Mouse (Mus musculus): Measurements from ENCODE around the gene Piezo1.
"Not testable (repeated sequence)": the region's sequence is repeated elsewhere in the genome, so short reads cannot be mapped to it uniquely, and the experiment has no call there.

The Piezo1 gene

DNA sequence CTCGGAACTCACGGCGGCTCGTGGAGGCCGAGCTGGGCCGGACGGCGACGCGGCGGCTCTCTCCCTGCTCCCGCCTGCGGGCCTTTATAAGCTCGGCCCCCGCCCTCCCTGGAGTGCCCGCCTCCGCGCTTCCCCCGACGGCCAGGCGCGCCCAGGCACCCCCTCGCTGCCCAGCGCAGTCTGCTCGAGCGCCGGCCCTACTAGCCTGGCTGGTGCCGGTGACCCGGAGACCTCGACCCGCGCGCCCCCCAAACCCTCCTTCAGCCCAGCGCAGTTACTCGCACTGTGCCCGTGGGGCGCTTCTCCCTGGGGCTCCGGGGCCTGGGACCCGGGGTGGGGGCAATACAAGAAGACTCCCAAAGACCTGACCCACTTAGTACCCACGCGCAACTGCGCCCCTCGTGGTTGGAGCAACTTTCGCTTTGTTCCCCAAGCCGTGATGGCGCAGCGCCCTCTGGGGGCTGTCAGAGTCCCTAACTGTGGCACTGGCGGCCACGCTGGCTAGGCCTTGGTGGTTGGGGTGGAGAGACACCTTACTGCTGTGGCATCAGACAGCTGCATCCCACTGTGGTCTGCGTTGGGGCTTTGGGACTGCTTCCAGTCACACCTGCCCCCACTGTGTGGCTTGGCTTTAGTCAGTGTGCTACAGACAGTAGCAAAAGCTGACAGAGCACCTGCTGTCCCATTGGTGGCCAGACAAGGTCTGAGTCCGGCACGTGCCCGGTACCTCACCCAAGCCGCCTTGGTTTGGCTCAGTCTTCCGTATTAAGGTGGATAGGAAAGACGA, at the start of gene Piezo1:
TSS of gene Piezo1 (minus strand) at position 65 of the 787 bp plus-strand sequence.
- DNase-seq, result peak; percentile 90

DNA sequence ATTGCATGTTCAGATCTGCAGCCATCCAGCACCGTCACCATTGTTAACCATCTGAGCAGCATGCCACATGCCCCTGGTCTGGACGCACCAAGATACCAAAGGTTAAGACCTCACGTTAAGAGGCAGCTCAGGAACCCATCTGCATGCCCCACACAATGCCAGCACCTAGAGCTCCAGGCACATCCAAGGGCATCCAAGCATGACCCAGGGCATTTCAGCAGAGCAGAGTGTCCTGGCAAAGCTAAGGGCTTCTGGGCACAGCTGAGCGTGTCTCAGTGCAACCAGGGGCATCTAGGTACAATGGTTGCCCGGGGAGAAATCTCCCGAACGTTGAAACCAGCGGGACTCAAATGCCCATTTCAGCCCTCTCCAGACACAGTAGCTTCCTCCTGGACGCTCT, 49.5 kb upstream of the Piezo1 start:
- DNase-seq, result peak; percentile 82

DNA sequence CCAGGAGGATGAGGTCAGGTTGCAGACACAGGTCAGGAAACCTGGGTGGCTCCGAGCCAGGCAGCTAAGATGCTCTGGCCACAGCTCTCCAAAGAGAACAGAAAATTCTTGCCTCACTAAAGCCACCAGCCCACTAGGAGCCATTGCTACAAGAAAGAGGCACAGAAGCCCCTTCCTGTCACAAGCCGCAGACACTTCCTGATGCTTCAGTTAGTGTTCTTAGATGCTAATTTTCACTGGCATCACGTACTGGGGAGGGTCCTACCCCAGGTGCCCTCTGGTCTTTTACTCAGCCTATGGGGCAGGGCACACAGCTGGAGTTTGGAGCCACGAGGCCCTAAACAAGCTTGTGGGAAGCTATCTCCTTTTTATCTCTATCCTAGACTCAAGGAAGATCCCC, 44.9 kb upstream of the Piezo1 start:
- no peak for DNase-seq

DNA sequence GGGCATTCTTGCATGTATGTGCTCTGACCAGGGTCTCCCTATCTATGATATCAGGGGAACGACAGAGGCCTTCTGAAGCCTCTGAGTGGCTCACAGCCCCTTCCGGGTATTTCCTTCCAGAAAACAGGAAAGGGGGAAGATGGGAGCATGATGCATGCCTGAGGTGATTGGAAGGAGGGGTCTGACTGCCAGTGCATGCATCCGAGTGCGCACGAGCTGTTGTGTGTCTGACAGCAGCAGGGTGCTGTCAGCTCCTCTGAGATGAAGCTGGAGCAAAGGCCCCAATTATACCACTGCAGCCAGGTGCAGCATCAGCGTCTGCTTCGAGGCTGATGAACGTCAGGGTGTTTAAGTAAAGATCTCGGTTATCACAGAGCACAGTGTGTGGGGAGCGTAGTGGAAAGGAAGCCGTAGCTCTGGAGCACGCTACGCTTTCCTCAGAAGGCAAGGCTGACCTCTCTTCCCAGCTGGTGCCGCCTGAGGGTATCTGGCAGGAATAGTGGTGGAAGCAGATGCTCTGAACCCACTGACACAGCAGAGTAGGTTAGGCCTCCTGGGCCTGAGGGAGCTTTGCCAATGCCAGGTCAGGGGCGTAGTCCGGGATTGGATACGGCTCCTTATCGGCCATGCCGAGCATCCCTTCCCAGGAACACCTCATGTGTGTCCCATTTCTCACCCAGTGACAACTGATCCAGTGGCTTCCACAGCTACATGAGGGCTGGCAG, 42.8 kb upstream of the Piezo1 start:
- no peak for DNase-seq

DNA sequence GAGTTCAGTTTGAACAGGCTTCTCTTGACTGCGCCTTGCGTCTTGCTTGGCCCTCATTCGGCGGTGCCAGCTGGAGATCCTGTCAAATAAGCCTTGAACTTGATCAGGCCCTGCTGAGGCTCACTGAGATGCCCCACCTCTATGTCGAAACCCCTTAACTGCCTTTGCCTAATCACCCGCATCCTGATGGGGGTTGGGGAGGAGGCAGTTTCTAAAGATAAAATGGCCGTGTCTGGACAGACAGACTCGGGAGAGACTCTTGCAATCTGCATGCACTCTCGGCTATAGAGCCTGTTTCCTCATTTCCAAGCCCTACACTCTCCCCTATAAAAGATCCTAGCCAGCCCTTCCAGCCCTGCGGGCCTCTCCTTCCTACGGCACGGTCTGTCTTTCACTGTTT, 42.1 kb upstream of the Piezo1 start:
- DNase-seq, result no peak

DNA sequence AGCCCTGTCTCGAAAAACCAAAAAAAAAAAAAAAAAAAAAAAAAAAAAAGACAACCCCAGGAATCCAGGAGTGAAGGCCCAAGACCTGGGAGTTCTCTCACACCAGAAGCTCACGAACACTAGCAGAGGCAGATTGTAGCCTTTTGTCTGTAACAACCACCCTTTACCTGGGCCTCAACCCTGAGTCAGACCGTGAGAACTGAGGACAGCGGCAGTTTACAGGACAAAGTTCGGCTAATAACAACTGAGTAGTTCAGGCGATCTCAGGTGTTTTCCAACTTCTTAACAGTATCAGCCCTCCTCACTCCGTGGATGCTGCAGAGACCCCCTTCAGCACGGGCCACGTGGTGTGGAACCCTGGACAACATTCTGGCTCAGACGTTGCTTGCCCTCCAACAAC, 35.6 kb upstream of the Piezo1 start:
- DNase-seq, result no peak

DNA sequence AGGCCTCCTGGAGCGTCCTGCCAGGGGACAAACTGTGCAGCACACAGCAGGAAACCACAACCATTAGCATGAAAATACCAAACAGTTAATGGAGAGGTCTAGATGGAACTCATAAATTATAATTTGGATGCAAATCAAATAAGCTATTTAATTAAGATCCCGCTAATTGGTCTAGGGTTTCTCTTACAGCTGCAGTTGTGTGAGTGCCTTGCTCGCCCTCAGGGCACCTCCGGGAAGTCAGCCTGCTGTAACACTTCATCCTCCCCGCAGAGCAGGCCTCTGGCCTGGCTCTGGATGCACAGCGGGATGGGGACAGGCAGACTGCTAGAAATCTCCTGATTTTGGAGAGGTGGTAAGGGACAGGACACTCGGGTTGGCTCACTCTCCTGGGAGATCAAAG, 35.0 kb upstream of the Piezo1 start:
- DNase-seq, result no peak

DNA sequence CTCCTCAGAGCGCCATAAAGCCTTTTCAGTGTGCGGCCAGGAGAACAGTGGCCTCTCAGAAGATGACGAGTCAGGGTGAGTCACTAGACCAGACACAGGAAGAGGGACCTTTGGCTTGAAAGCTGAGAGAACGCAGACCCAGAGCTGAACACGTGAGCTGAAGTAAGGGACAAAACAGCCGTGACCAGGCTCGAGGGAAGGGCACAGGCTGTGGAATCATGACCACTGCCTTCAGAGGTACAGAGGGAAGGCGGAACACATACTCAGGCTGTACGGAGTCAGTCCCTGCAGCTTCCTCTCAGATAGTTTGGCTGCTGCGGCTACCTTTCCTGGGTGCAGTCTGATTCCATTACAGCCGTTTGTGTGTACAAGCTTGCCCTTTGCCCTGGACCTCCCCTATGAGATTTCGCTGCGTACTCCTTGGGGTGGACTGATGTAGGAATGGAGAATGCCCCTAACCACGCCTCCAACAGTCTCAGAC, 34.3 kb upstream of the Piezo1 start:
- peak; percentile 25 for DNase-seq

DNA sequence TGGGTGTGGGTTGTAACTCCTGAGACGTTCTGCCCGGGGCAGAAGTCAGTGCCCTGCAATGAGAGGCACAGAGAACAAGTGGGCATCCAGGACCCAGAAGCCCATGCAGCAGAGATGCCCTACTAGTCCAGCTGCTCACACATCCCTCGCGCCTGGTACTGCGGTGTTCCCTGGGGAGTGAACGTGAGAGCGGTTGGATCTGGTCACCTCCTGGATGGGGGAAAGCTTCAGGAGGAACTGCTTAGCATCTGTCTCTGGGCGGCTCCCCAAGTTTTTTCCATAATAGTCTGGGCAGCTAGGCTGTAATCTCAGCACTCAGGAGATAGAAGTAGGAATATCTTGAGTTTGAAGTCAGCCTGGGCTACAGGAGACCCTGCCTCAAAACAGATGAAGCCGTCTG, 33.9 kb upstream of the Piezo1 start:
- DNase-seq, result no peak

DNA sequence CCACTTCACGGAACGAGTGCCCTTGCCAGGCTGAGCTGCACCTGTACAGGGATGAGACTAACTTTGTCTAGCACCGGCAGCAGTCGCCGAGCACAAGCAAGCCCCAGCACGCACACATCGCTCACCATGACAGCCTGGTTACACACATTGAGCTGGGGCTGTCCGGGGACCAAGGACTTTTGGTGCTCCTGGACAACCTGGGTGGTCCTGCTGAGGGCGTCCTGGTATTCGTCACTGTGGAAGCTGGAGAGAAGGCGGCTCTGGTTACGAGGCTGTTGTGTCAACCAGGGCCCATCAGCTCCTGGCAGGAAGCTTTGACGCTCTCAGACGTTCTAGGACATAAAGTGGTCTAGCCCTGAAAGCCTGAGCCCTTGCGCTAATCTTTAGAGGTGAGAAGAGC, 29.8 kb upstream of the Piezo1 start:
- DNase-seq, result no peak

DNA sequence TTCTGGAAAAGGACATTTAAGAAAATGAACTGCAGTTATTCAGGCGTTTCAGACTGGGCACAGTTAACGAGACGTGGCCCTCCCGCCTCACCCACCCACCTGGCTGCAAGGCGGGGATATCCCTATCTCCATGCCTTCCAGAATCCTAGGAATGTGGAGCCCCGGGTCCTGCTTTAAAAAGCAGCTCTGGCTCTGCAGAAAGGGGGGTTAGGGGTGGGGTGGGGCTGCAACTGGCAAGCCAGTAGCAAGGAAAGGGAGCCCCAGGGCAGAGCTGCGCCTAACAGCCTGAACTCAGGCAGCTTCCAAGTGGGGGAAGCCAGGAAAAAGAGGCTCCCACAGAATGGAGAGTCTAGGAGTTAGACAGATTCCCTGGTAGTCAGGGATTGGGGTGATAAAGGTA, 28.1 kb upstream of the Piezo1 start:
- DNase-seq, result peak; percentile 16

DNA sequence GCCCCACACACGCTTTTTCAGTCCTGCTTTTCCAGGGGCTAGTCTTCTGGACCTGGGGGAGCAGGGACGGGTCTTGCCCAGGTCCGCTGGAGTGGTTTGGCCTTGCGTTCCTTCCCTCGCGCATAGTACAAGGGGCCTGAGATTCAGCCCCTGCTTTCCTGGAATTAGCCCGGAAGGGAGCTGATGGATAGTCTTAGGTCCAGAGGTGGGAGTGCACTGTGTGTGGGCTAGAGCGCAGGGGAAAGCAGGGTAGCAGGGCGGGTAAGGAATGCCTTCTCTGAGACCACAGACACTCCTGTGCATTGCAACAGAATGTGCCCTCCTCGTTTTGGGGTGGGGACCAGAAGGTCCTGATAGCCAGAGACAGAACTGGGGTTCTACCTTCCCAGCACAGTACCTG, 26.0 kb upstream of the Piezo1 start:
- DNase-seq, result no peak

DNA sequence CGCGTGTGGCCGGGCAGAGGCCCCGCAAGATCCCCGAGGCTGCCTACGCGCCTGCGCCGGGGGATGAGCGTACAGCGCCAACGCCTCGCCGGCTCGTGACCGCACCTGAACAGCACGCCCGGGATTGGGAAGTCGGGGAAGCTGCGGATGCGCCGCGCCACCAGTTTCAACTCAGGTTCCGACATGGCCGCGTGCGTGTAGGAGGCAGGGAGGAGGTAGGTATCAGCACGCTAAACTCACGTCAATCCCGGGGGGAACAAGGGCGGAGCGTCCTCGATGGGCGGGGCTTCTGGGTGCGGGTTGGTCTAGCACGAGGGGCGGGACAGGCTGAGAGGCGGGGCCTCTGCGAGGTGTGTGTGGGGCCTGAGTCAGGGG, 25.5 kb upstream of the Piezo1 start, which contains the start of gene Aprt:
TSS of gene Aprt (minus strand) at position 262 of the 375 bp plus-strand sequence.
- peak; percentile 94 for DNase-seq

DNA sequence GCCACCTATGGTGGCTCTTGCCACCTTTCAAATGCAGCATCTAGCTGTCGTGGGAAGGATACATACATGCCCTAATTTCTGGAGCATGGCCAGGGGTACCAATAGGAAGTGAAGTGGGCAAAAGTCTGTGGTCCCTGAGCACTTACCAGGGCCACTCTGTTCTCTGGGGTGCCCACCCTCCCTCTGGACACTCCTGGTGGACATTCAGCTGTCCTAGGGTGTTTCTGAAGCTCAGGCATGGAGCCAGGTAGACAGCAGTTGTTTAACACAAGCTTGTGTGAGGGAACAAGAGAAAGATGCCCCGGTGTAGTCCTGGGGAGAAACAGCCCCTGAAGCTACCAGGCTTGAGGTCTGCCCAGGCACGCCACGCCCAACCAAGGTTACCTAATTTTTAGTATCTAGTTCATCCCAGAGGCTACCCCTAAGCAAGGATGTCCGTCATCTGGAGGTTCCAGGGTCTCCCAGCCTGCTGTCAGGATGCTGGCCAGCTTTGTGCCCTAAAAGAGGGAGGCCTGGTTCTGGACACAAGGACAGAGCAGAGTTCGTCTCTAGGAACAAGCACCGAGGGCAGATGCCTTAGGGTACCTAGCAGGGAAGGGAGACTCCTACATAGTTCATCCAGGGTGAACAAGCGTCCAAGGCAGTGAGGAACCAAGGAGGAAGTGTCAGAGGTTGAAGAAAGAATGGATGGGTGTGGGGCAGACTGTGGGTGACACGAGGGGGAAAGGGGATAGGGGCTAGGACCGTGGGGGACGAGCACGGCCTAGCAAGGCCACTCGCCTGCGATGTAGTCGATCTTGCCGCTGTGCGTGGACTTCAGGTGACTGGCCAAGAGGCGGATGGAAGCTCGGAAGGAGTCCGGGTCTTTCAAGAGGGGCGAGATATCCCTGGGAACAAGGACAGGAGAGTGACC, 24.9 kb upstream of the Piezo1 start:
- DNase-seq, result no peak

DNA sequence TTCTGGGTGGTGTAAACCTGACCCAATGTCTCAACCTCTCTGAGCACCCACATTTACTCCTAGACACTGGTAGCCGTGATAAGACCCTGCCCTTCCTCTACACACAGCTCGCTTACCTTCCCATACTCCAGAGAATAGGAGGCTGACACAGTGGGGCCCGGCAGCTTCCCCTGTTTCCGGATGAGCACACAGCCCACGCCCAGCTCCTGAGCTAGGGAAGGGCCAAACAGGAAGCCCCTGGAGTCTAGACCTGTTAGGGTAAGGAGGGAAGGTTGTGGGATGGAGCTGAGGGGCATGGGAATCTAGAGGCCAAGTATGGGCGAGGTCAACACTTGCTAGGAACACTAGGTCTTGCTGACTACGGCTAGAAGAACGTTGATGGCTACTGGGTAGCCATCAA, 24.2 kb upstream of the Piezo1 start:
- DNase-seq, result no peak

DNA sequence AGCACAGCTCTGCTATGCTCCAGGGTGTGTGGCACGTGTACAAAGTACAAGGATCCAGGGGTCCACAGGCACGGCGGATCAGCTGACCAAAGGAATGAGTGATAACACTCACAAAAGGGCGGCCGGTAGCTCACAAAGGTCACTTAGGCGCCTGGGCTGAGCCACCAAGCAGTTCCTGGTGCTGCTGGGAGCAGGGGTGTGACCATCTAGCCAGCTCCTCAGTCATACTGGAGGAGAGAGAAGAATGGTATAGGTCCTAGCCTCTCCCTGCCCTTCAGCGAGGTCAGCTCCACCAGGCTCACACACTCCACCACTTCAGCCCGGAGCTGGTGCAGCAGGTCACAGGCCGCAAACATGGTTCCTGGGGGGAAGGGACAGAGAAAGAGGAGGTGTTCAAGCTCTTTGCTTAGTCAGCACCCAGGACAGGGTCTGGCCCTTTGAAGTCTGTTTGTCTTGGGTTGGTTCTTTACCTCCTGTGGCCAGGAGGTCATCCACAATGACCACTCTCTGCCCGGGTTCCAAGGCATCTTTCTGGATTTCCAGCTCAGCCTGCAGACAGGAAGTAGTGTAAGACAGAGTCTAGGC, 23.6 kb upstream of the Piezo1 start:
- peak; percentile 46 for DNase-seq

DNA sequence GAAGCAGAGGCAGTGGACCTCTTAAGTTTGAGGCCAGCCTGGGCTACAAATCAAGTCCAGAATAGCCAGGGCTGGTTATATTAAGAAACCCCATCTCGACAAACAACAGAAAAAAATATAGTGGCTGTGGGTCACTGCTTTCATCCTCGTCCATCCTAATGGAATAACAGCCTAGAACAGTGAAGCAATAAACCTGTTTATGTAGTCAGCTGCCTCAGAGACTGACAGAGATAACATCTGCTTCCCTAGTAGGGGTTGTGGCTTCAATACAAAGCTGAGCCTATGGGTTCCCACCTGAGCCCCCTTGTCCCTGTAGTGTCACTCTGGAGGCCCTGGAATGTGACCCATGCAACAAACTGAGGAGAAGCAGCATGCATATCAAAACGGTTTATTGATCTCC, 23.1 kb upstream of the Piezo1 start:
- DNase-seq, result no peak

DNA sequence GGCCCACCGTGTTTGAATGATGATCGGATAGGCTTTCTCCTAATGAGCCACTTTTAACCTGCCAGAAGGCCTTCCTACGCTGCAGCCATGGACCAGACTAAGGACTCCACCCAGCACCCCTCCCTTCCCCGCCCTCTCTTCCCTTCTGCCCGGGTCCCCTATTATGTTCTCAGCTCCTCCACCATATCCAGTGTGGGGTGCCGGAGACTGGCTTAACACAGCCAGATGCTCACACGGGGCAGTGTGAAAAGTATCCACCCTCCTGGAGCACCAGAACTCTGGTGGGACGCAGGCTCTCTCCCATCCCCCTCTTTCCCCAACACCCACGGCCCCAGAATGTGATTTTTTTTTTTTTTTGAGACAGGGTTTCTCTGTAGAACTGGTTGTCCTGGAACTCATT, 22.4 kb upstream of the Piezo1 start:
- no peak for DNase-seq

DNA sequence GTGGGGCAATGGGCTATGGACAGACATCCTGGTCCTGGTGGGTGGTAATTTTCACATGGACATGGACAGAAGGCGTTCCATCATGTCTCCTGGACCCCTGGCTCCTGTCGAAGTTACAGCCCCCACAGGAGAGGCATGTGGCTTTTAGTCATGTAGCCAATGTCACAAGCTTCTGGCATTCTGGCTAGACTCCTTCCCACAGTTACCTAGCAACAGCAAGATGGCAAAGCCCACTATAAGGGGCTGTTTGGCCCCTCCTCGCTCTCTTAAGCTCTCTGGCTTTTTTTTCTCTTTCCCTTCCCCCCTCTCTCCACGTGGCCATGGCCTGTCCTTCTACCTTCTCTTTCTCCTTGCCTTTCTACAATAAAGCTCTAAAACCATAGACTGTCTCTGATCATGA, 22.0 kb upstream of the Piezo1 start:
- DNase-seq, result not testable (repeated sequence)

DNA sequence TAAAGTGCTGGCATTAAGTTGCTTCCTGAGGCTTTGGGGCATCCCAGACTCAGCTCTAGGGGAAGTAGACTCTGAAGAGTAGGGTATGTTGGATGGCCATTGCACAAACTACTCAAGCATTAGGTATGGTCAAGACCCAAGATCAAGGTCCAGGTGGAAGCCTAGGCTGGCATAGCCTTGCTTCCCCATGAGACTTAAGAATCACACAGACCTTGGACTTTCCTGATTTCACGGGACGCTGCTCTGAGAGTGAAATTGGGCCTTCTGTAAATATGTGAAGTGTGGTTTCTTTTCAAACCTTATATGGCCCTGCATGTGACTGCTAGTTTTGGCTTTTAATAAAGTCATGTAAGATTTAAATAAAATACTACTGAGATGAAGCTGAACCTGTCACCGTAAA, 21.6 kb upstream of the Piezo1 start:
- peak; percentile 74 for DNase-seq

DNA sequence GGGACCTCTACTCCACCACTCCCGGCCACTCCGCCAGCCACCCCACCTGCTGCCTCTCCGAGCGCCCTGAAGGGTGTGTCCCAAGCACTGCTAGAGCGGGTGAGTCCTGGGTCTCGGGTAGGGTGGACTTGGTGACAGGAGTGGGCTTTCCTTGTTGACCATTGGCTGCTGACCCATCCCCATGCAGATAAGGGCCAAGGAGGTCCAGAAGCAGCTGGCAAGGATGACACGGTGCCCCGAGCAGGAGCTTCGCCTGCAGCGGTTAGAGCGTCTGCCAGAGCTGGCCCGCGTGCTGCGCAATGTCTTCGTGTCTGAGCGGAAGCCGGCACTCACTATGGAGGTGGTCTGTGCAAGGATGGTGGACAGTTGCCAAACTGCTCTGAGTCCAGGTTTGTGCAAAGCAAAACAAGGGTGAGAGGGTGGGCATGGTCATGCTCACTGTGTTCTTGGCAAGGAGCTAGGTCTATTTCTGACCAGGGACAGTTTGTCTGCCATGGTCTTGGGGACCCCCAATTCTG, 20.7 kb upstream of the Piezo1 start:
- no peak for DNase-seq

DNA sequence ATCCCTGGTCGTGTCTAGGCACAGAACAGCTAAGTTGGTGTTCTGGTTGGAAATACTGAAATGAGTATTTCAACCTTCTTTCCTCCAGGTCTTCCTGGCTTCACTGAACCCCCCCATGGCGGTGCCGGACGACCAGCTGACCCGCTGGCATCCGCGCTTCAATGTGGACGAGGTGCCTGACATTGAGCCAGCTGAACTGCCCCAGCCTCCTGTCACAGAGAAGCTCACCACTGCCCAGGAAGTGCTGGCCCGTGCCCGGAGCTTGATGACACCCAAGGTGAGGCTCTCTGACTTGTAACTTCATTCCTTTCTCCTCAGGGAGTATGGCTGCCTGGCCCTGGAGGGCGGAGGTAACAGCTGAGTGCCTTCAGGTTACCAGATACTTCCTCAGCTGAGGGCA, 20.0 kb upstream of the Piezo1 start:
- DNase-seq, result no peak

DNA sequence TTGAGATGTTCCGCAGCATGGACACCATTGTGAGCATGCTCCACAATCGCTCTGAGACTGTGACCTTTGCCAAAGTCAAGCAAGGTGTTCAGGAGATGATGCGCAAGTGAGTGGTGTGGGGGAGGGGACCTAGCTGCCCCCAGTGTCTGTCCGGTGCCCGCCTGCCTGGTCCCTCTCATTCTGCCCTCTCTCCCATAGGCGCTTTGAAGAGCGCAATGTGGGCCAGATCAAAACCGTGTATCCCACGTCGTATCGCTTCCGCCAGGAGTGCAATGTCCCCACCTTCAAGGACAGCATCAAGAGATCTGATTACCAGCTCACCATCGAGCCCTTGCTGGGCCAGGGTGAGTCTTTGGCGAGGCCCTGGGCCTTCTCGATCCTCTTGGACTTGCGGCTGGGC, 18.9 kb upstream of the Piezo1 start:
- no peak for DNase-seq
